Mouse (Mus musculus) spleen, postnatal 0 days (tissue): Measurements from ENCODE around the gene Tcl1b2. TPM values are rescaled to one million over a fixed set of nuclear protein-coding genes. Genes with fewer than 3 reads are reported as not detected.

Experiments
- polyA plus RNA-seq: library from polyadenylated mRNA; unstranded; fragments of >200 nt; fragmentation: Nextera tagmentation; extraction: Ambion mirVana; gene quantifications from 2 replicates; pipeline ENCODE4 v1.2.1, GENCODE M21; 2015

Tcl1b2 gene
- polyA plus RNA-seq = not detected in 2 replicates

DNA sequence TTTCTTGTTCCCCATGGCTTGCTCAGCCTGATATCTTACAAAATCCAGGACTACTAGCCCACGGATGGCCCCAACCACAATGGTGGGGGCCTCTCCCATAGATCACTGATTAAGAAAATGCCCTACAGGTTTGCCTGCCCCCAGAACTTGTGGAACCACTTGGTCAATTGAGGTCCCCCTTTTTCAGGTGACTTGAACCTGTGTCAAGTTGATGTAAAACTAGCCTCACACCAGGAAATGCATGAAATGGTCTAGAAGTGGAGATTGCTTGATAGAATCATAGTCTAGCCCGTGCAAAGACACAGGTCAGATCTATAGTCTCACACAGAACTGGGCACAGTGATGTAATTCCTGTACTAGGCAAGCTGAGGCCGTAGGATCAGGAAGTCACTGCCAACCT lies at the start of gene Tcl1b2:
Tcl1b2 (plus strand) TSS at position 301 of the 400 bp plus-strand sequence.

DNA sequence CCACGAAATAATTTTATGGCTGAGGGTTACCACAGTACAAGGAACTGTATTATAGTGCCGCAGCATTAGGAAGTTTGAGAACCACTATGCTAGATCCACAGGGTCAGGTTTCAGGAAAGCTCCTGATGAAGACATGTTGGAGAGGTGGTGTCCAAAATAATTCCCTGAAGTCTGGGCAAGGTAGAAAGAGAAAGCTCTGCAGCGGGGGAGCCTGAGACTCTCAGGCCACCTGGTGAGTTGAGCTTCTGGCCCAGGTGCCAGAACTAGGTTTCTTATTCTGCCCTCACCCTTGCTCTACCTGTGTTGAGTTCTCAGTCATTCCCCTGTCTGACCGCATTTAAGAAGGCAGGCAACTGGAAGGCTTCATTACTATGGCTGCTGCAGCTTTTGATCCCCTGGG lies 13.6 kb downstream of the Tcl1b2 start, which contains the start of gene Tcl1b1:
Tcl1b1 (plus strand) TSS at position 301 of the 400 bp plus-strand sequence.

DNA sequence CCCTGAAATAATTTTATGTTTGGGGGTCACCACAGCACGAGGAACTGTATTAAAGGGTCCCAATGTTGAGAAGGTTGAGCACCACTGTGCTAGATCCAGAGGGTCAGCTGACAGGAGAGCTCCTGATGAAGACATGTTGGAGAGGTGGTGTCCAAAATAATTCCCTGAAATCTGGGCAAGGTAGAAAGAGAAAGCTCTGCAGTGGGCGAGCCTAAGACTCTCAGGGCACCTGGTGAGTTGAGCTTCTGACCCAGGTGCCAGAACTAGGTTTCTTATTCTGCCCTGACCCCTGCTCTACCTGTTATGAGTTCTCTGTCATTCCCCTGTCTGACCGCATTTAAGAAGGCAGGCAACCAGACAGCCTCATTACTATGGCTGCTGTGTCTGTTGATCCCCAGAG lies 30.2 kb downstream of the Tcl1b2 start, which contains the start of gene Tcl1b5:
Tcl1b5 (plus strand) TSS at position 301 of the 400 bp plus-strand sequence.

DNA sequence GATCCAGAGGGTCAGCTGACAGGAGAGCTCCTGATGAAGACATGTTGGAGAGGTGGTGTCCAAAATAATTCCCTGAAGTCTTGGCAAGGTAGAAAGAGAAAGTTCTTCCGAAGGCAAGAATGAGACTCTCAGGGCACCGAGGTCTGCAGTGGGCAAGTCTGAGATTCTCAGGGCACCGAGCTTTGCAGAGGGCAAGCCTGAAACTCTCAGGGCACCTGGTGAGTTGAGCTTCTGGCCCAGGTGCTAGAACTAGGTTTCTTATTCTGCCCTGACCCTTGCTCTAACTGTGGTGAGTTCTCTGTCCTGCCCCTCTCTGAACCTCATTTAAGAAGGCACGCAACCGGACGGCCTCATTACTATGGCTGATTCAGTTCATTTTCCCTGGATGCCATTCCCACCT lies 44.9 kb downstream of the Tcl1b2 start, which contains the start of gene Tcl1b3:
Tcl1b3 (plus strand) TSS at position 301 of the 400 bp plus-strand sequence.

DNA sequence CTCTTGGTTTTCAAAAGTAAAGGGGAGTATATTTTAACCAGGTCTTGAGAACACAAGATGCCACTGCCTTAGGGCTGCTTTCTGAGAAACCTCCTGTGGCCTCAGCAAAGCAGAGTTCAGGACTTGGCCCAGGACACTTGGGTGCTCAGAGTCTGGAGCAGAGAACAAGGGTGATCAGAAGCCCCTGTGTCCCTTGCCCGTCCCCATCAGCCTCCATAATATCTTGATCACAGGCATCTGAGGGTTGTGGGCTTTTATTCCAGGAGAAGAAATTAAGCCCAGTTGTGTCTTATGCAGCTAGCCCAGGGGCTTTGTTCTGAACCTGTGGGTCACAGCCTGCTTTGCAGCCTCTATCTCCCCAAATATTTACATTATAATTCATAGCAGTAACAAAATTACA lies 55.8 kb downstream of the Tcl1b2 start, which contains the start of gene Tcl1b4:
Tcl1b4 (plus strand) TSS at position 301 of the 400 bp plus-strand sequence.

Other genes with a start within 250 kb of the Tcl1b2 start
- gene Syne3, start 136.2 kb upstream of the Tcl1b2 start, polyA plus RNA-seq = 4.0 and 4.2 TPM in 2 replicates
- 617 and 713 TPM in 2 replicates for gene Glrx5, start 113.3 kb upstream of the Tcl1b2 start, polyA plus RNA-seq
- gene Tcl1b1, start 13.7 kb downstream of the Tcl1b2 start, polyA plus RNA-seq = not detected in 2 replicates
- gene Tcl1b5, start 30.3 kb downstream of the Tcl1b2 start, polyA plus RNA-seq = not detected in 2 replicates
- not detected in 2 replicates for gene Tcl1b3, start 45.0 kb downstream of the Tcl1b2 start, polyA plus RNA-seq
- gene Tcl1b4, start 55.9 kb downstream of the Tcl1b2 start, polyA plus RNA-seq = not detected in 2 replicates
- gene Tcl1, start 76.8 kb downstream of the Tcl1b2 start, polyA plus RNA-seq = not detected in 2 replicates
- gene Tunar, start 187.9 kb downstream of the Tcl1b2 start, polyA plus RNA-seq = not detected in 2 replicates